Mouse (Mus musculus) spleen, postnatal 4 days (tissue): ENCODE measurements around the gene Eef1g.

Experiments
- DNase-seq, 2 experiments: peaks; one replicate each; pipeline ENCODE4 v3.0.0; 2022; ENCODE audit warnings: low spot score in 2 of 2

Gene Eef1g

DNA sequence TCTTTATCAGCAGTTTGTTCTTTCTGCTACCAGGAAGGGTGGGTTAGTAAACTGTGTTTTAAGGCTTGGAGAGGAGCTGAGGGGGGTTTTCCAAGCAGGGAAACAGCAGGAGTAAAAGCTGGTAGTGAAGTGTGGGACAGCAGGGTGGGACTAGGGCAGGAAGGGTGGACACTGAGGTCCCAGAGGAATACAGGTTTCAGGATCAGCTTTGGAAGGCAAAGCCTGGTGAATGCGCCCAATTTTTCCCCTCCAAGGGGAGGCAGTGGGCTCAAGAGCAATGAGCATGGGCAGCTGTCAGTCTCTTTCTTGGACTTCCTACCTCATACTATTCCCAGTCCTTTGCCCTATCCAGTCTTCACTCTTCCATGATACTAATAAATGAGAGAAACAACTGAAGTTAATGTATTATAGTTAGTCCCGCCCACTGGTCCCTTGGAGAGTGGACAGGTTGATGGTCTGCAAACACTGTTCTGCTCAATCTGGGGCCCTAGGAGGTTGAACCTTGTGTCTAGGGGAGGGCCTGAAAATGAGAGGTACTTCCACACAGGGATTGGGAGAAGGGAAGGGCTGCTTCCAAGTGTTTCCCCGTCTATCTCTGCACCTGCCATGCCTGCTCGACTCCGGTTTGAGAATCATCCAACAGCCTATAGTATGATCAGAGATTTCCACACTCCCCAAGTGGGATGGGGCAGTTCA lies 58.9 kb downstream of the Eef1g start:
- no peak for DNase-seq

DNA sequence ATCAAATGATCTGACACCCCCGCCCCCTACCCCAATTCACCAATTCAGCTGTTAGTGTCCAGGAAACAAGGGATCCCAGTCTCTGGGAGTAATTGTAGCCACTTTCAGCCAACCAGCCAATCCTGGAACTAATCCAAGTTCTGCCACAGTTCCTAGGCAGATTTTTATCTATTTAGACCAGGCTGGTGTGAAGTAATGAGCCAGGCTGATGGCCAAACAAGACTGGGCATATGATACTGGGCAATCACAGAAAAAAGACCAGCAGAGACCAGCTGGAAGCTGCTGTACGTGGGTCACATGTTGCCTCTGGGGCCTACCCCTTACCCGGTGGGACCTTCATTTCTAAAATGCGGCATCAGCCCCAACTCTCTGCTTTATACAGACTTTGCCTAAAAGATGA lies 59.8 kb downstream of the Eef1g start:
- no peak for DNase-seq

DNA sequence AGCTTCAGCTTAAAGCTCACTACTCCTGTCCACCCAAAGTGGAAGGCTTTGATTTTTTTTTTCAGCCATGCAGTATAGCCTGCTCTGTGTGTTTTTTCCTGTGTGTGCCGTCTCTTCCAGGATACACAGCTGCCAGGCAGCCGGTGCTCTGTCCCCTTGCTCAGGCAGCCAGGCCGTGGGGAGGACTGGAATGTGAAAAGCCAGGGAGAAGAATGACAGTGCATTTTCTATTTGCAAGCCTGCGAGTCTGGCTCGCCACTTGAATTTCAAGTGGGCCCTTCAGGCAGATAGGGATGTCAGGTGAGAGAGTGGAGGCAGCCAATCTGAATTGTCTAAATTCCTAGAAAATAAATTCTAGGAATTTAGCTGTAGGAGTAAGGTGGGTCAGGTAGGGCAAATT lies 61.0 kb downstream of the Eef1g start:
- DNase-seq: no peak
